Mouse (Mus musculus) Muller cell, postnatal 12 days (primary cell): ENCODE measurements around the gene Hk1.

Source experiments
- DNase-seq: peaks from one replicate; pipeline ENCODE4 v3.0.0-alpha.2; 2015; ENCODE audit errors: inconsistent ontology term

Gene Hk1

DNA sequence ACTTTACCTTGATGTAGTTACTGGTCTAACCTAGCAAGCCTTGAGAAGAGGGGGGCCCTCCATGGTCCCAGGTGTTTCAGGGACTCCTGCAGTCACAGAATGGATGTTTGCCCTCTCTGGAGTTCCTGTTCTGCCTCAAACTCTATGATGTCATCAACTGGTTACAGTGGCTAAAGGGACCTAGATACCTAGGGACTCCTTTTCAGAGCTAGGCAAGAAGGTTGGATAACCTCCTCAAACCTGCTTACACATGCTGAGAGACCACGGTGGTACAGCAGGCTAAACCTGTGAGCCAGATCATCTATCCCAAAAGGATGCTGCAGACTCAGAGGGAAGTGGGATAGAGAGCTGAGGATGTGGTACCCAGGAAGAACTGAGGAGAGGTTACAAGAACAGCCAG lies at the start of gene Hk1:
TSS of gene Hk1 (minus strand) at position 101 of the 400 bp plus-strand sequence.
- no peak for DNase-seq

- DNase-seq, result peak; percentile 40
Measured at GRCm38 (mm10) chr10:62425081-62425871, 45.6 kb upstream of the Hk1 start.

DNA sequence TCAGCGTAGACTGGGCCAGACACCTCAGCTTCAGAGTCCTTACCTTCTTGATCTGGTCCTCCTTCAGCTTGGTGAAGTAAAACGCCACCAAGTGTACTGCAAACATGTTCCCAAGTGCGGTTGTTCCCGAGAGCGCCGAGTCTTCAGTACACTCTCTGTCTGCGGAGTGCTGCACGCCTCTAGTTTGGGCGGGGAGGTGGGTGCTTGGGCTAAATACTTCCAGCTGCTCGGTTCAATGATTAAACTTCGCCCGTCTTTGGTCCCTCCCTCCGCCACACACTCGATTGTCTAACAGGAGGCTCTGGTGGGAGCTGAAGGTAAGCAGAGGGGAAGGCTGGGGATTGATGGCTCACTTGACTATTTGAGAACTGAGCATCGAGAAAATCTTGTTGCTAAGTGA lies 42.5 kb upstream of the Hk1 start, which contains the start of gene Hkdc1:
TSS of gene Hkdc1 (minus strand) at position 237 of the 400 bp plus-strand sequence.
- DNase-seq, result peak; percentile 59

DNA sequence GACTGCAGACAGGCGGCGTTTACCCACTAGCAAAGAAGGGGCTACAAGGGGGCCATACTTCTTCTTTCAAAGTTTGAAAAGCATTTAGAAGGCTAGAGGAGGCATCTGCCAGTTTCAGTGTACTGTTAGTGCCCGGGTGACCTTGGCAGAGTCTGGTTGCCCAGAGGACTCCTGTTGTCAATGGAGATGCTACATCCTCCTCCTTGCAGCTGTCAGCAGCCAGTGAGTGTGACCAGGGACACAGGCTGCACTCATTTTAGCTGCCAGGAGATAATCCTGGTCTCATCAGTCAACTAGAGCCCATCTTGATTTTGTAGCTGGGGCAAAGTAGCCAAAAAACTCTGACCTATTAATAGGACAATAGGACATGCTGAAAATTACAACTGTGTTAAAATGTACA lies 41.4 kb upstream of the Hk1 start:
- peak; percentile 42 for DNase-seq

DNA sequence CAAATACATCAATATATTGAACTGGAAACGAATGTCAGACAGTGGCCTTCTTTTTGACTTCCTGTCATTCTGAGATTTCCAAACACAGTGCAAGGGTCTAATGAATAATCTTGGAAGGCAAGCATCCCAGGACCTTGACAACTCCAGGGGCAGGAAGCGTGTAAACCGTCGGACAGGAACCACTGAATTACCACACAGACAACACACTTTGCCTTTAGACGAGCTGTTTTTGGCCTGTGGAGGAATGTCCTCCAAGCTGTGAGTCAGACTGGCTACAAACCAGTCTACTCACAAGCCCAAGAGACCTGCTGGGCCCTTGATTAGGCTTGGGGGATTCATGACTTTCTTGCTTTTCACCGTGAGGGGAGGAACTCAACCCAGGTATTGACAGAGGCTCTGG lies 40.7 kb upstream of the Hk1 start:
- DNase-seq, result peak; percentile 61

GRCm38 (mm10) chr10:62419422-62419821 lies 39.7 kb upstream of the Hk1 start:
- no peak for DNase-seq

DNA sequence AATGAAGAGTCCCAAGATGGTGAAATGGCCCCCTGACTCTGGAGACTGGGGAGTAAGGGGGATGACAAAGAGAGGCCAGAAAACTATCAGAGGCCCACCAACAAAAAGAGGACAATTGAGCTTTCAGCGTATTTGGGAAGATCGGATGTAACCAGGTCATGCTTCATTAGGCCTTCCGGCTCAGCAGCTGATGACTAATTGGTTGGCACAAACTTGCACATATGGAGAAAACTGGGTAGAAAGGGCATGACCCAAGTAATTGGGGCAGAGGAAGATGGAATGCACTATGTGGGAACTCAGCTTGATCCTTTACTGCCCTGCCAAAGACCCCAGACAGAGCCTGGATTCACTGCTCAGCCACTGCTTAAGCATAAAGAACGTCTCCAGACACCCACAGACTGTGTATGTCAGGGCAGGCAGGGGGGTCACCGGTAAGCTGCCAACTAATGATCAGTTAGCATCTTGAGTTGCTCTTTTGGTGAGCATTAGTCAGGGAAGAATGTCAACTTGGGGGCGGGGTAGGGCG lies 39.2 kb upstream of the Hk1 start:
- DNase-seq, result peak; percentile 96

GRCm38 (mm10) chr10:62413606-62413982 lies 33.9 kb upstream of the Hk1 start:
- DNase-seq, result no peak

- DNase-seq, result peak; percentile 86
Measured at GRCm38 (mm10) chr10:62412906-62413605, 33.3 kb upstream of the Hk1 start.

- peak; percentile 67 for DNase-seq
Measured at GRCm38 (mm10) chr10:62411431-62412410, 32.0 kb upstream of the Hk1 start.

- peak; percentile 79 for DNase-seq
Measured at GRCm38 (mm10) chr10:62410943-62411342, 31.2 kb upstream of the Hk1 start.

DNA sequence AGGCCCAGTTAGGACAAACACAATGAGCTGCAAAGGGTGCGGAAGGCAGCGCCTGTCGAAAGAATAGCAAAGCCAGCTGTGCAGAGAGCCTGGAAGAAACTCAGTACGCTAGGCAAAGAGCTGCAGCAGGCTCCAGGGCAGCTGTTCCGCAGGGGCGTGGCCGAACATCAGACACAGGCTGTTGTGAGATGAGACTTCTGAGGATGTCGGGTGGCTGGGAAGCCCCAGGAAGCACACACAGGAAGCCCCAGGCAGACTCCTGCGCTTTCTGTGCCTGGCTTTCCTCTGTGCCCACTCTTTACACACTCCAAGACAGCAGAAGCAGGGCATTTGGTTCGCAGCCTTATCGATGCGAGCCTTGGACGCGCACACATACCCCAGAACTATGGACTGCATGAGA lies 25.2 kb upstream of the Hk1 start:
- no peak for DNase-seq

GRCm38 (mm10) chr10:62401641-62402111 lies 22.0 kb upstream of the Hk1 start:
- DNase-seq, result peak; percentile 89

DNA sequence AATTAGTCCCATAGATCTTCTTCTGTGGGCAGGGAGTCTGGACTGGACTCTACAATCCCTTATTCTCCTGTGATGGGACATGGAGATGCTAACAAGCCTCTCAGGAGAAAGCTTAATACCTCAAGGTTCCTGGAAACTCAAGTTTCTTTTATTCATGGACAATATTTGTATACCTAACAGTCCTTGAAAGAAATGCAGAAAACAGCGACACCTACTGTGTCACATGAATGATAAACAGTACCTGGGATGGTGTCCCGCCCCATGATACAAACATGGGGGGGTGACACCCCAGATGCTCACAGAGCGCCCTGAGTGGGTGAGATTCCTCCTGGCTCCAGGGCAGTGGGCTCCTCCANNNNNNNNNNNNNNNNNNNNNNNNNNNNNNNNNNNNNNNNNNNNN lies 3.3 kb upstream of the Hk1 start:
- no peak for DNase-seq

GRCm38 (mm10) chr10:62380936-62381335 lies 1.2 kb upstream of the Hk1 start:
- DNase-seq, result no peak

GRCm38 (mm10) chr10:62358827-62359226 lies 20.9 kb downstream of the Hk1 start:
- DNase-seq, result no peak

DNA sequence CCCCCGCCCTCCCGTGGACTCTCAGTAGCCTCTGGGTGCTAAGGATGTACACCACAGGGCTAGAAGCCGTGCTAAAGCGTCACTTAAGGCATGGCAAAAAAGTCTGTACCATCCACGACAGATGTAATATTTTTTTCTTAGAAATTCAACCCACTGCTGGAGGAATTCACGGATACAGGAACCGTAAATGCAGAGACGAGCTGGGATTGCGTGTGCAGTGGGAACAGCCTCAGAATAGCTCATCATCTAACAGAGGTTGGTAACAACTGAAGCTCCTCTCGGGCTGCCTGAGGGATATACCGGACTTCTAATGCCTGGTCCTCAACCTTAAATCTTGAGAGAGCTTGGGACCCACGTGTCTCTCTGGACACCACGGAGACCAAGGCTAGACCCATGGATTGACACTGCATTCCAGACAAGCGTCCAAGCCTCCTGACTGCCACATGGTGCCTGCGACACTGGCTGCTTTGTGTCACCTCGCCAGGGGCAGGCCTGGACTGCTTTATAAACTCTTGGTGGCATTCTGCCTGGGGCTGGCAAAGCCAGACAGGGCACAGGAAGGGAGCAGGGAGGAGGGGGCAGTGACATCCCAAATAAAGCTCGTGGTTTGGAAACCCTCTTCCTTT lies 23.5 kb downstream of the Hk1 start:
- DNase-seq, result peak; percentile 68

GRCm38 (mm10) chr10:62345147-62345546 lies 34.6 kb downstream of the Hk1 start:
- no peak for DNase-seq

DNA sequence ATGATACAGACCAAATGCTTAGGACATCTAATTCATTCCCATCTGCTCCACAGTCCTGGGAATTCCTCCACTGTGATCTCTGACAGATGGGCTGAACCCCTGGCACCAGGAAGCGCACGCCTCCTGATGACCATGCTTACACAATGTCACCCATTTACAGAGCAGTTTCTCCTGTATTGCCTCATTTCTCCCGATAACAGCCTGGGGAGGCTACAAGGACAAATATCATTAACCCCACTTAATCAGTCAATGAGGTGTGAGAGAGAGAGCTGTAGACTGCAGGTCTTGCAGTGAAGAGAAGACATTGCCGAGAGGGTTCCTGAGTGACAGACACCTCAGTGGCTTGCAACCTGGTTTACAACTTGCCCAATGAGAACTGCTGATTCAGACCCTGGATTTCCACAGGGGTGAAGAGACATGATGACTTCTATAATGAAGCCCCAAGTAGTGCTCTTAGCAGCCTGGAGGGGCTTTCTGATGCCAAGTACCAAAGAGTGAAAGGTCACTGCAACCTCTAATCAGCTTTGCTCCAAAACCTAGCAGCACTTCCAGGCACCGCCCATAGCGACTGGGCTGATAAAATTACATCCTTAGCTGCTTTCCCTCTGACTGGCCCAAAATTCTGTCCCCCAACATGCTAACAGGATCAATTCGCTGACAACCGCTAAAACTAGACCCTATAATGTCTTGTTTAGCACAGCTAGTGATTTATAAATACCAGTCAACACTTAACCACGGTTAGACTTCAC lies 35.5 kb downstream of the Hk1 start:
- DNase-seq, result no peak

DNA sequence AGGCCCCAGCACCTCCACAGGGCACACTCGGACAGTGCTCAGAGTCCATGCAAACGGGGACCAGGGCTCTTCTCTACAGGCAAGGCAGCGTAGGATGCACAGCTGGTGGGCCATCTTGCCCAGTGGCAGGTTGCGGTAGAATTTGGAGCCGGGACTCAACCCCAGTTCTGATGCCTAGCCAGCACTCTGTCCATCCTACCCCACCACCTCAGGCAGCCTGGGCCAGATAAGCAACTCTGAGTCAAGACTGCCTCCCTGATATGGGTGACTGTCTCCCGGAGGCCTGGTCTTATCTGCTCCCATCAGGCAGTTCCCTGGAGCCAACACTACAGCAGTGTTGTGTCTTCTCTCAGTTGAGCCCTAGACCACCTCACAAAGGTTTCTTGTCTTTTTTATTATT lies 37.2 kb downstream of the Hk1 start:
- no peak for DNase-seq
